ENCODE assay signal across 11 mouse cellular contexts in the genomic region with DNA sequence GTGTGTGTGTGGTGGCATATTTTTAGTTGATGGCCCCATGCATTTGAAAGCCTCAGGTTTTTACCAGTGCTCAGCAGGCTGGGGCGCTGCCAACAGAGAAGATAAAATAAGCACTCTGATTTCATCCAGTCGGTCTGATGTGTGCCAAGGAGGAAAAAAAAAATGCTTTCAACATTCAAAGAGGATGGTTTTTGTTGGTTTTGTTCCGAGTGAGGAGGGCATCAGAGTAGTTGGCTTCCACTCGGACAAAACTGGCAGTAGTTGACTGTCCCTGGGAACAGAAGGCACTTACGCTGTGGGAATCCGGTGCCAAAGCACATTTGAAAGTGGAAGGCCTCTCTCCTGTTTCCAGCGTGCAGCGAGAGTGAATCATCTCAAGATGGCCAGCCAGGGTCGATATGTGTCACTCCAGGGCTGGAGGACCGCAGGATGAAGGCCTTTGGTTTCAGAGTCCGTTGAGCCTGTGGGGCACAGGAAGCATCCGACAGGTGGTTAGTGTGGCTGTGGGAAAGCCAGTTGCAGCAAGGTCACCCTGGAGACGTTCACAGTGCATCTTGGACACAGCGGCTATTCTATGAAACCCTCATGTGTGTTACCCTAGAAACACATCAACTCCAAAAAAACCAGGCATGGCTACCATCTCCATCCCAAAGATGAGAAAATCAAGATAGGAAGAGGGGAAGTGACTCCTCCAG. TPM values are rescaled to one million over a fixed set of nuclear protein-coding genes. Genes with fewer than 3 reads are reported as not detected.
DNase-seq lines count a peak whose midpoint lies in the region; ATAC-seq lines count a peak whose summit lies in the region.
"Had no signal": no experiment of that assay in that cellular context is flagged by ENCODE, and none has a peak within 500 bp of the region (broad histone marks: within the 10 kb centered on the region; RNA-seq: fewer than 3 reads in every experiment).

No protein-coding gene starts in this region.

- WGBS in hindbrain, embryonic 16.5 days = 74% methylated on average over 14 of the region's 14 CpGs
- WGBS in hindbrain, embryonic 14.5 days = 90% methylated on average over 14 of the region's 14 CpGs

- H3K9me3 ChIP-seq in hindbrain, embryonic 16.5 days (ENCODE audit: control insufficient read depth, low read length) = no peaks in the 10 kb centered on the region
- no peaks in the 10 kb centered on the region for H3K9me3 ChIP-seq in hindbrain, embryonic 14.5 days (ENCODE audit: control insufficient read depth, low read length)
- H3K9me3 ChIP-seq: G1E had no signal

- no peak overlapping the region for H3K4me2 ChIP-seq in hindbrain, embryonic 16.5 days (ENCODE audit: low read length)
- no peak overlapping the region for H3K4me2 ChIP-seq in hindbrain, embryonic 14.5 days (replicated peaks)

- no peaks in the 10 kb centered on the region for H3K27me3 ChIP-seq in hindbrain, embryonic 16.5 days (replicated peaks; ENCODE audit: control insufficient read depth, insufficient read depth, low read length)
- no peaks in the 10 kb centered on the region for H3K27me3 ChIP-seq in hindbrain, embryonic 14.5 days (ENCODE audit: control insufficient read depth, insufficient read depth, low read length)

- no peak for DNase-seq in hindbrain, embryonic 14.5 days (ENCODE audit: low spot score)
- peak; percentile 4 to 14 for DNase-seq in adrenal gland, postnatal 4 days (ENCODE audit: low spot score in 2 of 2)
- DNase-seq in heart, adult 8-10 months (ENCODE audit: low spot score) = peak; percentile 16
- DNase-seq in left cerebral cortex, adult 9 months (ENCODE audit: low spot score in 2 of 2) = peak; percentile 65 to 91
- DNase-seq in kidney, adult 9 months = no peak
- no peak for DNase-seq in urinary bladder, adult 2 months (ENCODE audit: low spot score)
- no peak for DNase-seq in spleen, postnatal 4 days (ENCODE audit: low spot score in 2 of 2)

- H3K27ac ChIP-seq in hindbrain, embryonic 16.5 days (ENCODE audit: low read depth, low read length) = no peak overlapping the region
- no peak overlapping the region for H3K27ac ChIP-seq in hindbrain, embryonic 14.5 days

- H3K4me1 ChIP-seq in hindbrain, embryonic 16.5 days (ENCODE audit: control insufficient read depth, insufficient read depth, low read depth, low read length) = no peaks in the 10 kb centered on the region
- no peaks in the 10 kb centered on the region for H3K4me1 ChIP-seq in hindbrain, embryonic 14.5 days (replicated peaks; ENCODE audit: control insufficient read depth, insufficient read depth, low read length)

- no peaks in the 10 kb centered on the region for H3K36me3 ChIP-seq in hindbrain, embryonic 16.5 days (ENCODE audit: control insufficient read depth, insufficient read depth, low read length)
- no peaks in the 10 kb centered on the region for H3K36me3 ChIP-seq in hindbrain, embryonic 14.5 days (replicated peaks; ENCODE audit: control insufficient read depth, insufficient read depth)
- H3K36me3 ChIP-seq: G1E had no signal

- H3K9ac ChIP-seq in hindbrain, embryonic 16.5 days (ENCODE audit: low read depth, low read length) = no peak overlapping the region
- H3K9ac ChIP-seq in hindbrain, embryonic 14.5 days = no peak overlapping the region

- peak; percentile 64 for ATAC-seq in hindbrain, embryonic 16.5 days
- ATAC-seq in hindbrain, embryonic 14.5 days (ENCODE audit: low FRiP score) = no peak

- no peak overlapping the region for H3K4me3 ChIP-seq in hindbrain, embryonic 16.5 days (ENCODE audit: low read length)
- no peak overlapping the region for H3K4me3 ChIP-seq in hindbrain, embryonic 14.5 days (replicated peaks; ENCODE audit: low read length)
- H3K4me3 ChIP-seq: erythroblast, embryonic 14.5 days had no signal

RNA-seq across cellular contexts. Expression of gene Dnase2b, which starts 5.3 kb away (rescaled TPM):
- not detected in 2 replicates for polyA plus RNA-seq in hindbrain, embryonic 16.5 days (2015; fragmentation: Nextera tagmentation; extraction: Ambion mirVana)
- polyA plus RNA-seq in hindbrain, embryonic 14.5 days (2014; fragmentation: Nextera tagmentation; extraction: Ambion mirVana) = not detected in 2 replicates
- total RNA-seq in adrenal gland, postnatal 4 days (2021) = under 1 TPM in 1 of 2 experiments, not detected in 1; 0.54 TPM
- not detected for total RNA-seq in heart, adult 8-10 months (2022)
- not detected in 2 replicates for polyA plus RNA-seq in urinary bladder, adult 2 months (2012; rRNA removed)
- polyA plus RNA-seq: erythroblast, embryonic 14.5 days; G1E; testis, adult 2 months had no signal

RNA-seq across cellular contexts. Expression of gene 4930503B20Rik, which starts 30.4 kb away (rescaled TPM):
- polyA plus RNA-seq in hindbrain, embryonic 16.5 days (2015; fragmentation: Nextera tagmentation; extraction: Ambion mirVana) = not detected in 2 replicates
- polyA plus RNA-seq in hindbrain, embryonic 14.5 days (2014; fragmentation: Nextera tagmentation; extraction: Ambion mirVana) = not detected in 2 replicates
- not detected for total RNA-seq in adrenal gland, postnatal 4 days (2021)
- total RNA-seq in heart, adult 8-10 months (2022) = under 1 TPM in 1 of 4 experiments, not detected in 3; 0.16 TPM
- polyA plus RNA-seq in urinary bladder, adult 2 months (2012; rRNA removed) = 0.17 TPM in 1 of 2 replicates, not detected in the other
- polyA plus RNA-seq: erythroblast, embryonic 14.5 days; G1E had no signal

RNA-seq across cellular contexts. Expression of gene Uox, which starts 50.5 kb away (rescaled TPM):
- 0.14 TPM in 1 of 2 replicates, not detected in the other for polyA plus RNA-seq in hindbrain, embryonic 16.5 days (2015; fragmentation: Nextera tagmentation; extraction: Ambion mirVana)
- not detected in 2 replicates for polyA plus RNA-seq in hindbrain, embryonic 14.5 days (2014; fragmentation: Nextera tagmentation; extraction: Ambion mirVana)
- total RNA-seq in adrenal gland, postnatal 4 days (2021) = 10 to 100 TPM in 1 of 2 experiments, under 1 TPM in 1; 0.76 to 23.6 TPM
- total RNA-seq in heart, adult 8-10 months (2022) = not detected
- not detected in 2 replicates for polyA plus RNA-seq in urinary bladder, adult 2 months (2012; rRNA removed)
- polyA plus RNA-seq: erythroblast, embryonic 14.5 days; G1E had no signal

Comparison
In these comparisons a context has a peak if more than half of its experiments do, and no peak if none do; other contexts are left out.
1. DNase-seq: peak in adrenal gland, postnatal 4 days (2 of 2), heart, adult 8-10 months (single experiment) and left cerebral cortex, adult 9 months (2 of 2); none in hindbrain, embryonic 14.5 days (single experiment), kidney, adult 9 months (single experiment), urinary bladder, adult 2 months (single experiment) and spleen, postnatal 4 days (0 of 2).